Mouse (Mus musculus) regulatory T cell (primary cell): ENCODE data around the gene Enox2.

Source experiments
- in situ Hi-C: fragments of 300-600 bp; cut with MboI, MseI; formaldehyde crosslinking; loops from one replicate; pipeline ENCODE4 v1.15.1; 2025; ENCODE audit warnings: high pct_unique_total_duplicates

The Enox2 gene

GRCm38 (mm10) chrX:49005655-49006054, 282.4 kb downstream of the Enox2 start:
- in situ Hi-C loops = no loop called here

DNA sequence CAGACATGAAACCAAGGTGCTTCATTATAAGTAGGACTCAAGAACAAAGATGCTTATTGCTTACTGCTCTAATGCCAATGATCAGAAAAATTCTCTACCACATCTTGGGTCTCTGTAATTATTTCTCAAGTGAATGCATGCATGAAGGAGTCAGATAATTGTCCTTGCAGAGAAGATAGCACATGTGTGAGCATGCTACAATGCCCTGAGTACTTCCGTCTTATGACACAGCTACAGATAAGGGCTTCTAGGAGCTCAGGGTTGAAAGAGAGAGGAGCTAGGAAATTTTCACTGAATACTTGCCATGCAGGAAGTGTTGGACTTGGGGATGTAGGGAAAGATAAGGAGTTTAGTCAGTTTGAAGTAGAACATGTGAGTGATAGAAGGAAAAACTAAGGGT, 285.2 kb downstream of the Enox2 start:
- in situ Hi-C loops = no loop called here

DNA sequence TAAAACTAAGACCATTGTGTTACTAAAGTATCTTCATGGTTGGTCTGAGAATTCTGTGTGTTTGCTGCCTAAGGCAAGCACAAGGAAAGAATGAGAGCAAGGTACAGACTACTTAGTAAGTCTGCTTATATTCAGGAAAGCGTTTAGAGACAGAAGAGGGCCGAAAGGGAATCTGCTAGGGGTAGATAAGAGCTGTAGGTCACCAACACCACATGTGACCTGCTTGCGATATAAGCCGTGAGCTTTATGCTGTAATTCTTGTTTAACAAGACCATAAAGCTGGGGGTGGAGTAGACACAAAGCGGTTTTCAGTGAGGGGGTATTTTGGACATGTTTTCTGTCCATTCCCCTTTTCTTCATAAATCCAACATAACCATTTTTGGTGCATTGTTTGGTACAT, 302.4 kb downstream of the Enox2 start:
- in situ Hi-C loops = no loop called here

DNA sequence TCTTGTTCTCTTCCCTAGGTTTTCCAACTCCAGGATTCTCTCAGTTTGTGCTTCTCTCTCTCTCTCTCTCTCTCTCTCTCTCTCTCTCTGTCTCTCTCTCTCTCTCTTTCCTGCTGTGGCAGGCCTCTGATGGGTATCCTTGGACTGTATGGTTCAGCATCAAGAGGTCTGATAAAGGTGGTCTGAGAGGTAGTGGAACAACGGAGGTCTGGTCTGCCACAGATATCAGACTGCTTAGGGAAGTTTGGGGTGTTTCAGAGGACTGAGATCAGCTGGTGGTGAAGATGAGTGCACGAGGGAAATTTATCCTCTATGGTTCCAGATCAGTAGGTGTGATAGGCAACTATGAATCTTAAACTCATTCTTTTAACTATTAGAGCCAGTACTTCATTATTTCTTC, 303.6 kb downstream of the Enox2 start:
- in situ Hi-C loops = no loop called here
